Mouse (Mus musculus) bone marrow macrophage, adult 2 months (primary cell): ENCODE results near the gene Tmem26.

Experiments used
- CTCF ChIP-seq: IDR thresholded peaks from 2 replicates; pipeline ENCODE4 v1.5.1; 2012; ENCODE audit warnings: low read depth, mild to moderate bottlenecking, low read length, moderate library complexity
- POLR2A ChIP-seq: IDR thresholded peaks from 2 replicates; pipeline ENCODE4 v1.6.1; 2012; ENCODE audit warnings: mild to moderate bottlenecking, low read depth, low read length, borderline replicate concordance

GRCm38 (mm10) chr10:68705471-68706036 is 17.9 kb upstream of the Tmem26 start:
- no peak for TF ChIP-seq CTCF
- TF ChIP-seq POLR2A = no peak
